Mouse (Mus musculus) hematopoietic multipotent progenitor cell, adult 10-12 weeks (in vitro differentiated cells): ENCODE measurements around the gene Olfr322. TPM values are rescaled to one million over a fixed set of nuclear protein-coding genes. Genes with fewer than 3 reads are reported as not detected.

ENCODE experiments used
- polyA plus RNA-seq: library from polyadenylated mRNA; stranded (reverse); fragments of >175 nt; gene quantifications from 2 replicates; pipeline ENCODE4 v1.2.3, GENCODE M21; 2012; ENCODE audit warnings: low replicate concordance

Gene Olfr322
- polyA plus RNA-seq = 0.03 TPM in 1 of 2 replicates, not detected in the other

DNA sequence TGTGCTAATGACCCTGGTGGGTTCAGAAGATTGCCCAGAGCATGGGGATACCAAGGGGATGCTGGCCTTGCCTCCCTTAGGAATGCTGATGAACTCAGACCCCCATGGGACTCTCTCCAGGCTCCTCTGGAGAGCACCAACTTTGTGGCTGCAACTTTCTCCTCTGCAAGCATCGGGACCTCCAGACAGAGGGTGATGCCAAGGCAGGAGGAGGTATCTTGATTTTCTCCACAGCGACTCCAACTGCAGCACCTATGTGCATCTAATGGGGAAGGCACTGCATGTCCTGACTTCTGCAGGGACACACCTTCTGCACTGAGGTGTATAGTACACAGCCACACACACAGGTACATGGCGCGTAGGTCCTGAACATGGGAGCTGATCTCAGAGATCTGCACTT lies at the start of gene Olfr322:
Olfr322 (plus strand) TSS at position 187 of the 400 bp plus-strand sequence.

DNA sequence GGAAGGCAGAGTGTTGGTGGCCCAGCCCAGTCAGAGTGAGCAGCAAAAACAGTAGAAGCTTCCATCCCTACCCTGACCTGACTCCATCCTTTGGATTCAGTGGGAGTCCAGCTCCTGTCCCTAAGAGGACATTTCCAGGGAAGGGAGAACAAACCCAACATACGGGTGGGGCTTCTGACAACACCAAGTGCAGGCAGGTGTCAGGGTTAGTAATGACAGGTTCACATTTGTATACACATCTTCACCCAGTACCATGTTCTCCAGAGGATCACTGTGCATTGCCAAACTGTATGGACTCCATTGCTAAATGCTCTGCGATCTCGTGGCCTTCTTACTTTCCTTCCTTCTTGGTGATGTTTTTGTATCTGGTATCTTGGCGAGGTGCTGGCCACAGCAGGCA lies 42.6 kb upstream of the Olfr322 start, which contains the start of gene 2210407C18Rik:
2210407C18Rik (minus strand) TSS at position 101 of the 400 bp plus-strand sequence.

GRCm38 (mm10) chr11:58630401-58630800 lies 28.2 kb upstream of the Olfr322 start, which contains the start of gene Olfr323:
Olfr323 (minus strand) TSS chr11:58630501.

DNA sequence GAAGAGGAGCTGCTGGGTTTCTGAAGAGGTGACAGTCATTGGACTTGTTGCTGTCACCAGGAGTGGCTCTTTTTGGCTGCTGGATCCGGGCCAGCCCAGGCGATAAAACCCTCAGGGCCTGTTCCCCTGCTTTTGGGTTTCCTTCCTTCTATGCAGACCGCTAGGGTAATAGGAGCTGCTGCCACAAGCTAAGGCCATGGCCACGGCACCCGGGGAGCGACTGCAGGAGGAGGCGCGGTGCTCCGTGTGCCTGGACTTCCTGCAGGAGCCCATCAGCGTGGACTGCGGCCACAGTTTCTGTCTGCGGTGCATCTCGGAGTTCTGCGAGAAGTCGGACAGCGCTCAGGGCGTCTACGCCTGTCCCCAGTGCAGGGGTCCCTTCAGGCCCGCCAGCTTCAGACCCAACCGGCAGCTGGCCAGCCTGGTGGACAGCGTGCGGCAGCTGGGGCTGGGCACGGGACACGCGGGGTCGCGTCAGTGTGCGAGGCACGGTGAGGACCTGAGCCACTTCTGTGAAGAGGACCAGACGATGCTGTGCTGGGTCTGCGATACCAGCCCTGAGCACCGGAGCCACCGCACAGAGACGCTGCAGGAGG lies 18.2 kb upstream of the Olfr322 start, which contains the start of gene Trim58:
Trim58 (plus strand) TSS at position 194 of the 596 bp plus-strand sequence.

DNA sequence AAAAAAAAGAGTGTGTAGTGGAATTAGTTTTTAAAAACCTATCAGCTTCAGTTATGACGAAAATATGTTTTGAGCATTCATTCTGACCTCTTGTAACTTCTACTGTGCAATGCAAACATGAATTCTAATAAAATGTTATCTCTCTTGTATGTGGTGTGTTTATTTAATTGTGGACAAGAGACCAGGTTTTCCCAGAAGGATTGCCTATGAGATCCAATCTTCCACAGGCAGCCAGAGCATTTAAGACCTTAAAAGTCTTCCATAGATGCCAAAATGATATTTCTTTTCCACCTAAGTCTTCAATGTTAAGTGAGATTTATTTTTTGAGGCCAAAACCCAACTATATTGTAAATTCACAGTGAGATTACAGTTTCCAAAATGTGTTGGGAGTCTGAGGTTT lies 22.2 kb downstream of the Olfr322 start, which contains the start of gene Olfr320:
Olfr320 (plus strand) TSS at position 301 of the 400 bp plus-strand sequence.

DNA sequence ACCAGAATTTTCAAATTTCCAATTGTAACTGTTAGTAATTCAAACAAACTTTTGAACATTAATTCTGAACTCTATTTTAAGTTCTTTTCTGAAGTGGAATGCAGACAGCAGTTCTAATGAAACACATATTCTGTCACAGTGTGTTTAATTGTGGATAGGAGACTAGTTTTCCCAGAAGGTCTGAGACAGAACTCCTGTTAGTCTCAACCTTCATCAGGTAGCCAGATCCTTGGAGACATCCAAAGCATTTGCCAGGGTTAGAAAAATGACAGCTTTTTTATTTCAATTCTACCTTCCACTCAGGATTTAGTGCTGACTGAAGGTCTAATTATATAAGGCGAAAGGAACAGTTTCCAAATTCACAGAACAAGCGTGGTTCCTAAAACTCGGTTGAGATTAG lies 40.3 kb downstream of the Olfr322 start, which contains the start of gene Olfr319:
Olfr319 (plus strand) TSS at position 301 of the 400 bp plus-strand sequence.

Other genes starting within 250 kb of the Olfr322 start
- not detected in 2 replicates for gene 1810065E05Rik, start 237.7 kb upstream of the Olfr322 start, polyA plus RNA-seq
- not detected in 2 replicates for gene Gm12253, start 226.2 kb upstream of the Olfr322 start, polyA plus RNA-seq
- not detected in 2 replicates for gene Lypd9, start 205.9 kb upstream of the Olfr322 start, polyA plus RNA-seq
- gene Olfr30, start 196.5 kb upstream of the Olfr322 start, polyA plus RNA-seq = not detected in 2 replicates
- gene Olfr332, start 166.2 kb upstream of the Olfr322 start, polyA plus RNA-seq = not detected in 2 replicates
- gene Olfr331, start 156.2 kb upstream of the Olfr322 start, polyA plus RNA-seq = not detected in 2 replicates
- gene Olfr330, start 123.9 kb upstream of the Olfr322 start, polyA plus RNA-seq = not detected in 2 replicates
- not detected in 2 replicates for gene Olfr329-ps, start 112.4 kb upstream of the Olfr322 start, polyA plus RNA-seq
- not detected in 2 replicates for gene Olfr328, start 103.1 kb upstream of the Olfr322 start, polyA plus RNA-seq
- gene Olfr224, start 88.2 kb upstream of the Olfr322 start, polyA plus RNA-seq = not detected in 2 replicates
- gene Olfr325, start 81.1 kb upstream of the Olfr322 start, polyA plus RNA-seq = not detected in 2 replicates
- gene Olfr324, start 63.7 kb upstream of the Olfr322 start, polyA plus RNA-seq = not detected in 2 replicates
- gene 2210407C18Rik, start 42.7 kb upstream of the Olfr322 start, polyA plus RNA-seq = not detected in 2 replicates
- 0.18 TPM in 1 of 2 replicates, not detected in the other for gene Olfr323, start 28.3 kb upstream of the Olfr322 start, polyA plus RNA-seq
- gene Trim58, start 18.3 kb upstream of the Olfr322 start, polyA plus RNA-seq = 0.15 and 5.6 TPM in 2 replicates
- not detected in 2 replicates for gene Olfr320, start 22.3 kb downstream of the Olfr322 start, polyA plus RNA-seq
- gene Olfr319, start 40.4 kb downstream of the Olfr322 start, polyA plus RNA-seq = not detected in 2 replicates
- gene Olfr318, start 65.2 kb downstream of the Olfr322 start, polyA plus RNA-seq = not detected in 2 replicates
- gene Olfr317, start 80.4 kb downstream of the Olfr322 start, polyA plus RNA-seq = not detected in 2 replicates
- gene Olfr316, start 94.0 kb downstream of the Olfr322 start, polyA plus RNA-seq = 0.12 TPM in 1 of 2 replicates, not detected in the other
- gene Olfr315, start 114.4 kb downstream of the Olfr322 start, polyA plus RNA-seq = not detected in 2 replicates
- not detected in 2 replicates for gene Olfr314, start 124.2 kb downstream of the Olfr322 start, polyA plus RNA-seq
- not detected in 2 replicates for gene Fam183b, start 143.2 kb downstream of the Olfr322 start, polyA plus RNA-seq
- not detected in 2 replicates for gene Olfr313, start 156.2 kb downstream of the Olfr322 start, polyA plus RNA-seq
- gene Olfr312, start 170.5 kb downstream of the Olfr322 start, polyA plus RNA-seq = not detected in 2 replicates
- gene Olfr311, start 180.5 kb downstream of the Olfr322 start, polyA plus RNA-seq = not detected in 2 replicates
- gene Gm12258, start 188.4 kb downstream of the Olfr322 start, polyA plus RNA-seq = 0.66 and 2.4 TPM in 2 replicates
- 0.34 and 0.92 TPM in 2 replicates for gene 2810021J22Rik, start 208.4 kb downstream of the Olfr322 start, polyA plus RNA-seq
- gene Zfp39, start 245.4 kb downstream of the Olfr322 start, polyA plus RNA-seq = 0.98 and 1.1 TPM in 2 replicates